In the genomic region with DNA sequence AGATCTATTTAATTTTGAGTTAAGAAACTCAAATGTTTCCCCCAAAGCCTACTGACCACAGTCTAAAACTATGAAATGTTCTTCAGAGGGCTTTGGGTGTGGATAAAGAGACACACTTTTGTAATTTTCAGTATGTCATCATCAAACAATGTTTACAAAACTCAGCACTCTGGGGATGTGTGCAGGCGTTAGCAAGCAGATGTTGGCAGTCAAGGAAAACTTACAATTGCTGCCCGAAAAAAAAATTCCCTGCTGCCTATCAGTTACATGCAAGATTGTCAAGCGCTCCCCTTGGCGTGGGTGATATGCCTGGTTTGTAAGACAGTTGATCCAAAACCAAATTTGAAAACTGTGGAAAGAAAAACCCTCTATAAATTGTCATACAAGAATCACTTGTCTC, we compare ENCODE assay signal across 13 mouse cellular contexts.
DNase-seq lines count a peak whose midpoint lies in the region; ATAC-seq lines count a peak whose summit lies in the region.
"Had no signal": no experiment of that assay in that cellular context is flagged by ENCODE, and none has a peak within 500 bp of the region (broad histone marks: within the 10 kb centered on the region; RNA-seq: fewer than 3 reads in every experiment).

No protein-coding gene starts in this region.

- H3K9me3 ChIP-seq in kidney, embryonic 15.5 days (replicated peaks): no peaks in the 10 kb centered on the region
- H3K9me3 ChIP-seq: G1E; limb, embryonic 15.5 days; midbrain, embryonic 12.5 days had no signal

- no peak overlapping the region for H3K4me2 ChIP-seq in kidney, embryonic 15.5 days
- H3K4me2 ChIP-seq: limb, embryonic 15.5 days; midbrain, embryonic 12.5 days had no signal

- H3K9ac ChIP-seq in kidney, embryonic 15.5 days: no peak overlapping the region
- H3K9ac ChIP-seq: limb, embryonic 15.5 days; midbrain, embryonic 12.5 days had no signal

- H3K4me3 ChIP-seq in kidney, embryonic 15.5 days (replicated peaks): no peak overlapping the region
- H3K4me3 ChIP-seq: limb, embryonic 15.5 days; midbrain, embryonic 12.5 days had no signal

- intact Hi-C loops in gastrocnemius, postnatal 14 days (cut with DNase I; ENCODE audit: low total_unique reads): no loop called here

- peaks cover 4% of the 10 kb centered on the region; the same call in 1 of the 2 replicates for H3K4me1 ChIP-seq in kidney, embryonic 15.5 days
- H3K4me1 ChIP-seq: midbrain, embryonic 12.5 days had no signal

- H3K27ac ChIP-seq in kidney, embryonic 15.5 days: 0 out of 2 replicates have a peak overlapping the region, but pooled peaks have one; percentile 54
- H3K27ac ChIP-seq: midbrain, embryonic 12.5 days had no signal

- 40% methylated on average over 4 of the region's 4 CpGs for WGBS in kidney, embryonic 15.5 days

- no peak for DNase-seq in kidney, postnatal 25 days
- DNase-seq in adipocyte (ENCODE audit: low spot score): peak; percentile 75
- peak; percentile 29 for DNase-seq in gastrocnemius, postnatal 14 days
- DNase-seq in lung, postnatal 10 days: peak; percentile 24
- no peak for DNase-seq in spleen, adult 18-20 months
- DNase-seq in thymus, postnatal 10 days (ENCODE audit: low spot score in 2 of 2): no peak
- DNase-seq: cerebellum, adult 11-12 months; right cerebral cortex, postnatal 4 days had no signal

- no peaks in the 10 kb centered on the region for H3K36me3 ChIP-seq in kidney, embryonic 15.5 days
- H3K36me3 ChIP-seq: G1E; limb, embryonic 15.5 days; midbrain, embryonic 12.5 days had no signal

- no peaks in the 10 kb centered on the region for H3K27me3 ChIP-seq in kidney, embryonic 15.5 days
- H3K27me3 ChIP-seq: limb, embryonic 15.5 days; midbrain, embryonic 12.5 days had no signal

- ATAC-seq in kidney, embryonic 15.5 days (replicated peaks; ENCODE audit: low FRiP score): no peak
- ATAC-seq: hindbrain, embryonic 16.5 days had no signal

Comparison
In these comparisons a context has a peak if more than half of its experiments do, and no peak if none do; other contexts are left out.
1. DNase-seq: peak in adipocyte (single experiment), gastrocnemius, postnatal 14 days (single experiment) and lung, postnatal 10 days (single experiment); none in kidney, postnatal 25 days (0 of 2), spleen, adult 18-20 months (0 of 2) and thymus, postnatal 10 days (0 of 2).